Mouse (Mus musculus) left cerebral cortex, adult 8-10 months (tissue): ENCODE results near the gene Lrrc52. TPM values are rescaled to one million over a fixed set of nuclear protein-coding genes. Genes with fewer than 3 reads are reported as not detected.

ENCODE experiments used
- DNase-seq, 2 experiments: peaks; one replicate each; pipeline ENCODE4 v3.0.0; 2022; ENCODE audit warnings: low spot score in 2 of 2
- total RNA-seq, 4 experiments: library from RNA; stranded (reverse); gene quantifications; 2 replicates each; pipeline ENCODE4 v1.2.4; 2022

Gene Lrrc52
- total RNA-seq, 4 experiments from 2014 or later, result not detected

- no peak for DNase-seq
Measured at GRCm38 (mm10) chr1:167436186-167436975, 30.2 kb downstream of the Lrrc52 start.

- no peak for DNase-seq
Measured at GRCm38 (mm10) chr1:167434931-167435330, 31.6 kb downstream of the Lrrc52 start.

GRCm38 (mm10) chr1:167430976-167431676 is 35.5 kb downstream of the Lrrc52 start:
- DNase-seq, result no peak

- DNase-seq, result no peak
Measured at GRCm38 (mm10) chr1:167426681-167427080, 39.9 kb downstream of the Lrrc52 start.

- DNase-seq, result no peak
Measured at GRCm38 (mm10) chr1:167425572-167425971, 41.0 kb downstream of the Lrrc52 start.

- DNase-seq, result no peak
Measured at GRCm38 (mm10) chr1:167422501-167423240, 43.9 kb downstream of the Lrrc52 start.

GRCm38 (mm10) chr1:167414846-167415245 is 51.7 kb downstream of the Lrrc52 start:
- peak; percentile 25 to 69 for DNase-seq

GRCm38 (mm10) chr1:167411991-167412715 is 54.4 kb downstream of the Lrrc52 start:
- DNase-seq, result no peak

- no peak for DNase-seq
Measured at GRCm38 (mm10) chr1:167409601-167410000, 57.0 kb downstream of the Lrrc52 start.

GRCm38 (mm10) chr1:167405237-167405636 is 61.3 kb downstream of the Lrrc52 start:
- DNase-seq, result no peak

Other genes starting within 250 kb of the Lrrc52 start
- gene Uck2, start 181.5 kb downstream of the Lrrc52 start, total RNA-seq, result 10 to 100 TPM; 25.8 to 33.4 (median 29.2) TPM
- gene Tmco1, start 158.4 kb downstream of the Lrrc52 start, total RNA-seq, result 10 to 100 TPM; 50.9 to 56.1 (median 53.0) TPM
- gene Aldh9a1, start 116.8 kb downstream of the Lrrc52 start, total RNA-seq, result 10 to 100 TPM; 21.9 to 26.4 (median 22.7) TPM
- 100 to 1,000 TPM in 1 of 4 experiments, 10 to 100 TPM in 3; 93.7 to 109 (median 95.2) TPM for gene Mgst3, start 72.9 kb downstream of the Lrrc52 start, total RNA-seq
- gene Rxrg, start 131.6 kb upstream of the Lrrc52 start, total RNA-seq, result 10 to 100 TPM; 22.6 to 28.4 (median 24.6) TPM
- gene Lmx1a, start 222.5 kb upstream of the Lrrc52 start, total RNA-seq, result not detected